Mouse (Mus musculus) hindbrain, embryonic 14.5 days (tissue): ENCODE data around the gene Ubp1. TPM values are rescaled to one million over a fixed set of nuclear protein-coding genes. Genes with fewer than 3 reads are reported as not detected.
A peak's percentile ranks its signal among the peaks of the same experiment; 100 is the strongest.
"Not testable (repeated sequence)": the region's sequence is repeated elsewhere in the genome, so short reads cannot be mapped to it uniquely, and the experiment has no call there.

Experiments
- ATAC-seq: fragments of 200-750 bp; cut with Nextera tagmentation; 2 replicates; pipeline ENCODE4 v1.8.0; 2017; ENCODE audit warnings: moderate number of reproducible peaks, mild to moderate bottlenecking, moderate TSS enrichment, moderate library complexity; ENCODE audit not compliant: low FRiP score
- DNase-seq: peaks from one replicate; pipeline ENCODE4 v3.0.0-alpha.2; 2015; ENCODE audit warnings: low spot score
- H3K27ac ChIP-seq: fragments of 300-500 bp; sonication (generic); 2 replicates; pipeline ENCODE4 v1.5.1; 2014; ENCODE audit warnings: mild to moderate bottlenecking, moderate library complexity
- H3K27me3 ChIP-seq: fragments of 300-500 bp; sonication (generic); 2 replicates; pipeline ENCODE4 v1.6.1; 2014; ENCODE audit warnings: mild to moderate bottlenecking, low read length, mixed read lengths; ENCODE audit not compliant: control insufficient read depth, insufficient read depth
- H3K36me3 ChIP-seq: fragments of 300-500 bp; sonication (generic); replicated peaks from 2 replicates; pipeline ENCODE4 v1.6.1; 2014; ENCODE audit not compliant: control insufficient read depth, insufficient read depth
- H3K4me1 ChIP-seq: fragments of 300-500 bp; sonication (generic); replicated peaks from 2 replicates; pipeline ENCODE4 v1.6.1; 2014; ENCODE audit warnings: antibody characterized with exemption, low read length, mixed read lengths; ENCODE audit not compliant: control insufficient read depth, insufficient read depth
- H3K4me2 ChIP-seq: fragments of 300-500 bp; sonication (generic); replicated peaks from 2 replicates; pipeline ENCODE4 v1.6.1; 2014; ENCODE audit warnings: mild to moderate bottlenecking, moderate library complexity
- H3K4me3 ChIP-seq: fragments of 300-500 bp; sonication (generic); replicated peaks from 2 replicates; pipeline ENCODE4 v1.5.1; 2014; ENCODE audit warnings: mild to moderate bottlenecking, low read length
- H3K9ac ChIP-seq: fragments of 300-500 bp; sonication (generic); 2 replicates; pipeline ENCODE4 v1.6.1; 2014
- H3K9me3 ChIP-seq: fragments of 300-500 bp; sonication (generic); 2 replicates; pipeline ENCODE4 v1.6.1; 2016; ENCODE audit warnings: low read length; ENCODE audit not compliant: control insufficient read depth
- WGBS: fragments of 180-500 bp; shearing (Covaris S2); extraction: QIAGEN DNeasy Blood & Tissue Kit; methylation state at CpG from one replicate; pipeline ENCODE4 v1.1.7; 2014; 5-methylcytosine and 5-hydroxymethylcytosine counted together
- polyA plus RNA-seq: library from polyadenylated mRNA; unstranded; fragments of >200 nt; fragmentation: Nextera tagmentation; extraction: Ambion mirVana; gene quantifications from 2 replicates; pipeline ENCODE4 v1.2.1, GENCODE M21; 2014

Gene Ubp1
- polyA plus RNA-seq: 34.2 and 36.5 TPM in 2 replicates

- Histone ChIP-seq H3K27ac (peak within 1 kb of the TSS; percentile 94), H3K4me3 (peak within 1 kb of the TSS; percentile 77), H3K27me3 (no peaks in the 10 kb centered on the region), H3K9me3 (no peaks in the 10 kb centered on the region), H3K9ac (peak within 1 kb of the TSS; percentile 88), H3K4me1 (peaks cover 35% of the 10 kb centered on the region), H3K36me3 (0 out of 2 replicates have a peak, but pooled peaks cover 4% of the 10 kb centered on the region), H3K4me2 (peak within 1 kb of the TSS; percentile 95)
- under 1% methylated on average over 55 of the region's 86 CpGs for WGBS
- DNase-seq (peak; percentile 96), ATAC-seq (peak; percentile 97)
Measured at GRCm38 (mm10) chr9:113930534-113931374, at the start of gene Ubp1. Gene Ubp1, plus strand, starts transcription at chr9:113930934.

GRCm38 (mm10) chr9:113894903-113895302 is 35.8 kb upstream of the Ubp1 start:
- H3K27ac ChIP-seq: no peak overlapping the region
- H3K36me3 ChIP-seq: peaks cover 93% of the 10 kb centered on the region
- H3K9me3 ChIP-seq: no peaks in the 10 kb centered on the region
- H3K4me3 ChIP-seq: no peak overlapping the region
- no peak for DNase-seq
- H3K4me2 ChIP-seq: no peak overlapping the region
- 96% methylated on average over 3 of the region's 3 CpGs for WGBS
- H3K9ac ChIP-seq: no peak overlapping the region
- ATAC-seq: no peak
- no peaks in the 10 kb centered on the region for H3K4me1 ChIP-seq
- no peaks in the 10 kb centered on the region for H3K27me3 ChIP-seq

GRCm38 (mm10) chr9:113903136-113903535 is 27.6 kb upstream of the Ubp1 start:
- ATAC-seq (no peak), DNase-seq (no peak)
- Histone ChIP-seq H3K36me3 (peaks cover 98% of the 10 kb centered on the region), H3K27me3 (no peaks in the 10 kb centered on the region), H3K27ac (no peak overlapping the region), H3K9ac (no peak overlapping the region), H3K4me2 (no peak overlapping the region), H3K9me3 (no peaks in the 10 kb centered on the region), H3K4me3 (no peak overlapping the region), H3K4me1 (no peaks in the 10 kb centered on the region)
- WGBS: 86% methylated on average over 4 of the region's 4 CpGs

- not testable (repeated sequence) for DNase-seq, ATAC-seq
- WGBS: 98% methylated on average over 6 of the region's 6 CpGs
Measured at GRCm38 (mm10) chr9:113904315-113904714, 26.4 kb upstream of the Ubp1 start.

GRCm38 (mm10) chr9:113915789-113916188 is 14.9 kb upstream of the Ubp1 start:
- Histone ChIP-seq H3K9ac (no peak overlapping the region), H3K9me3 (no peaks in the 10 kb centered on the region), H3K4me1 (no peaks in the 10 kb centered on the region), H3K4me2 (no peak overlapping the region), H3K36me3 (peaks cover 83% of the 10 kb centered on the region), H3K4me3 (no peak overlapping the region), H3K27ac (no peak overlapping the region), H3K27me3 (no peaks in the 10 kb centered on the region)
- DNase-seq: no peak
- no peak for ATAC-seq
- 98% methylated on average over 5 of the region's 5 CpGs for WGBS

More at GRCm38 (mm10) chr9:113904315-113904714, 26.4 kb upstream of the Ubp1 start:
- H3K27ac ChIP-seq, H3K27me3 ChIP-seq, H3K4me3 ChIP-seq, H3K4me1 ChIP-seq, H3K9me3 ChIP-seq, H3K4me2 ChIP-seq, H3K9ac ChIP-seq: not testable (repeated sequence)
- peaks cover 96% of the 10 kb centered on the region for H3K36me3 ChIP-seq

- Histone ChIP-seq H3K4me2 (no peak overlapping the region), H3K9me3 (no peaks in the 10 kb centered on the region), H3K27ac (no peak overlapping the region), H3K4me3 (no peak overlapping the region), H3K4me1 (no peaks in the 10 kb centered on the region), H3K9ac (no peak overlapping the region), H3K36me3 (peaks cover 70% of the 10 kb centered on the region), H3K27me3 (no peaks in the 10 kb centered on the region)
- no peak for DNase-seq
- WGBS: 95% methylated on average over 5 of the region's 5 CpGs
- no peak for ATAC-seq
Measured at GRCm38 (mm10) chr9:113922677-113923076, 8.1 kb upstream of the Ubp1 start.

- WGBS: 90% methylated on average over 5 of the region's 5 CpGs
- no peak overlapping the region for H3K27ac ChIP-seq
- 0 out of 2 replicates have a peak, but pooled peaks cover under 1% of the 10 kb centered on the region for H3K4me1 ChIP-seq
- peaks cover 52% of the 10 kb centered on the region for H3K36me3 ChIP-seq
- no peak overlapping the region for H3K9ac ChIP-seq
- no peaks in the 10 kb centered on the region for H3K27me3 ChIP-seq
- no peak for ATAC-seq
- H3K9me3 ChIP-seq: no peaks in the 10 kb centered on the region
- H3K4me2 ChIP-seq: no peak overlapping the region
- no peak for DNase-seq
- H3K4me3 ChIP-seq: no peak overlapping the region
Measured at GRCm38 (mm10) chr9:113924883-113925282, 5.9 kb upstream of the Ubp1 start.

- H3K9me3 ChIP-seq: no peaks in the 10 kb centered on the region
- DNase-seq: no peak
- no peaks in the 10 kb centered on the region for H3K27me3 ChIP-seq
- H3K4me1 ChIP-seq: peaks cover 22% of the 10 kb centered on the region
- H3K4me2 ChIP-seq: no peak overlapping the region
- no peak for ATAC-seq
- 90% methylated on average over 4 of the region's 4 CpGs for WGBS
- H3K9ac ChIP-seq: no peak overlapping the region
- H3K4me3 ChIP-seq: no peak overlapping the region
- no peak overlapping the region for H3K27ac ChIP-seq
- peaks cover 23% of the 10 kb centered on the region; the same call in 1 of the 2 replicates for H3K36me3 ChIP-seq
Measured at GRCm38 (mm10) chr9:113928591-113928990, 2.1 kb upstream of the Ubp1 start.

- H3K4me1 ChIP-seq: peaks cover 28% of the 10 kb centered on the region
- peaks cover 14% of the 10 kb centered on the region; the same call in 1 of the 2 replicates for H3K36me3 ChIP-seq
- DNase-seq (no peak), ATAC-seq (no peak)
- no peak overlapping the region for H3K4me3 ChIP-seq
- no peaks in the 10 kb centered on the region for H3K27me3 ChIP-seq
- no peaks in the 10 kb centered on the region for H3K9me3 ChIP-seq
- H3K4me2 ChIP-seq: no peak overlapping the region; the same call in 1 of the 2 replicates
- H3K9ac ChIP-seq: no peak overlapping the region
- 80% methylated on average over 1 of the region's 1 CpGs for WGBS
- H3K27ac ChIP-seq: no peak overlapping the region
Measured at GRCm38 (mm10) chr9:113929676-113930075, 1.1 kb upstream of the Ubp1 start.
